In genomic region chr11:69098039-69098761, GRCm38 (mm10) we compare ENCODE assay signal across 8 mouse cellular contexts. TPM values are rescaled to one million over a fixed set of nuclear protein-coding genes. Genes with fewer than 3 reads are reported as not detected.
DNase-seq lines count a peak whose midpoint lies in the region; ATAC-seq and TF ChIP-seq lines count a peak whose summit lies in the region.

No protein-coding gene starts in this region.

- 11% methylated on average over 8 of the region's 8 CpGs for WGBS in kidney, adult 2 months
- WGBS in forebrain, embryonic 10.5 days = 24% methylated on average over 8 of the region's 8 CpGs
- 26% methylated on average over 8 of the region's 8 CpGs for WGBS in limb, embryonic 14.5 days
- WGBS in stomach, embryonic 14.5 days = 27% methylated on average over 8 of the region's 8 CpGs

- peak overlapping the region; percentile 60 for H3K4me2 ChIP-seq in limb, embryonic 14.5 days (replicated peaks; ENCODE audit: low read depth, low read length, severe bottlenecking)
- H3K4me2 ChIP-seq in stomach, embryonic 14.5 days (replicated peaks; ENCODE audit: low read depth, low read length) = peak overlapping the region; percentile 83

- TF ChIP-seq CTCF in kidney, adult 2 months (conservative IDR thresholded peaks at IDR 0.05; ENCODE audit: insufficient read depth, insufficient read length, low read depth, low read length) = no peak

- peak overlapping the region; percentile 17; the same call in 1 of the 2 replicates for H3K4me3 ChIP-seq in kidney, adult 2 months (ENCODE audit: insufficient read depth, low read depth, low read length)
- peak overlapping the region; percentile 65 for H3K4me3 ChIP-seq in forebrain, embryonic 10.5 days
- peak overlapping the region; percentile 62 for H3K4me3 ChIP-seq in limb, embryonic 14.5 days (replicated peaks; ENCODE audit: low read length)
- peak overlapping the region; percentile 52 for H3K4me3 ChIP-seq in stomach, embryonic 14.5 days (ENCODE audit: low read depth, low read length)

- H3K9me3 ChIP-seq in forebrain, embryonic 10.5 days = no peaks in the 10 kb centered on the region
- H3K9me3 ChIP-seq in limb, embryonic 14.5 days (ENCODE audit: control insufficient read depth, low read length) = no peaks in the 10 kb centered on the region
- H3K9me3 ChIP-seq in stomach, embryonic 14.5 days (ENCODE audit: control insufficient read depth, low read depth, low read length) = no peaks in the 10 kb centered on the region

- peak; percentile 45 for ATAC-seq in CD4-positive, CD25-positive, alpha-beta regulatory T cell, adult 4 months
- ATAC-seq in limb, embryonic 14.5 days (ENCODE audit: low FRiP score, low read depth) = no peak
- ATAC-seq in stomach, embryonic 14.5 days (ENCODE audit: insufficient number of reproducible peaks, insufficient read depth, low FRiP score, low read depth) = no peak

- no peak for TF ChIP-seq POLR2A in kidney, adult 2 months (IDR thresholded peaks at IDR 0.05; ENCODE audit: low read depth, low read length)
- TF ChIP-seq POLR2A in limb, embryonic 14.5 days (IDR thresholded peaks at IDR 0.05; ENCODE audit: borderline replicate concordance, extremely low read depth, insufficient read depth, insufficient read length) = no peak

- DNase-seq in kidney, adult 2 months = no peak
- no peak for DNase-seq in kidney, adult 18-20 months
- no peak for DNase-seq in forebrain, embryonic 10.5 days (ENCODE audit: extremely low spot score, low spot score)
- DNase-seq in limb, embryonic 14.5 days (ENCODE audit: low spot score) = no peak
- DNase-seq in frontal cortex, postnatal 25 days (ENCODE audit: low spot score in 2 of 2) = no peak
- no peak for DNase-seq in embryo, embryonic 10.5 days (ENCODE audit: low spot score)

- H3K27ac ChIP-seq in kidney, adult 2 months (ENCODE audit: insufficient read depth, low read depth, low read length) = peak overlapping the region; percentile 99
- H3K27ac ChIP-seq in forebrain, embryonic 10.5 days = peak overlapping the region; percentile 86
- H3K27ac ChIP-seq in limb, embryonic 14.5 days (replicated peaks; ENCODE audit: low read depth, low read length) = peak overlapping the region; percentile 89
- H3K27ac ChIP-seq in stomach, embryonic 14.5 days (ENCODE audit: low read length) = peak overlapping the region; percentile 88

- H3K27me3 ChIP-seq in kidney, adult 2 months (replicated peaks; ENCODE audit: control insufficient read depth, insufficient read depth, low read length) = no peaks in the 10 kb centered on the region
- H3K27me3 ChIP-seq in forebrain, embryonic 10.5 days (ENCODE audit: poor library complexity, severe bottlenecking) = no peaks in the 10 kb centered on the region
- no peaks in the 10 kb centered on the region for H3K27me3 ChIP-seq in limb, embryonic 14.5 days (ENCODE audit: control insufficient read depth, insufficient read depth, low read length)
- H3K27me3 ChIP-seq in stomach, embryonic 14.5 days (ENCODE audit: control insufficient read depth, insufficient read depth, low read length) = no peaks in the 10 kb centered on the region

- peak overlapping the region; percentile 47; the same call in 1 of the 2 replicates for H3K9ac ChIP-seq in limb, embryonic 14.5 days (ENCODE audit: low read depth, low read length, severe bottlenecking)
- no peak overlapping the region for H3K9ac ChIP-seq in stomach, embryonic 14.5 days (replicated peaks; ENCODE audit: low read depth, low read length)

- peaks cover 16% of the 10 kb centered on the region for H3K36me3 ChIP-seq in kidney, adult 2 months (ENCODE audit: control insufficient read depth, insufficient read depth, low read length)
- peaks cover 27% of the 10 kb centered on the region for H3K36me3 ChIP-seq in forebrain, embryonic 10.5 days (replicated peaks)
- H3K36me3 ChIP-seq in limb, embryonic 14.5 days (ENCODE audit: control insufficient read depth, insufficient read depth, low read length) = peaks cover 29% of the 10 kb centered on the region
- H3K36me3 ChIP-seq in stomach, embryonic 14.5 days (ENCODE audit: control insufficient read depth, insufficient read depth, low read length) = peaks cover 25% of the 10 kb centered on the region

- H3K4me1 ChIP-seq in kidney, adult 2 months (ENCODE audit: control insufficient read depth, insufficient read depth, low read length) = peaks cover 21% of the 10 kb centered on the region
- peaks cover 71% of the 10 kb centered on the region for H3K4me1 ChIP-seq in forebrain, embryonic 10.5 days
- peaks cover 30% of the 10 kb centered on the region for H3K4me1 ChIP-seq in limb, embryonic 14.5 days (ENCODE audit: control insufficient read depth, insufficient read depth, low read length)
- H3K4me1 ChIP-seq in stomach, embryonic 14.5 days (ENCODE audit: control insufficient read depth, insufficient read depth, low read length) = peaks cover 31% of the 10 kb centered on the region

RNA-seq across cellular contexts. Expression of gene Per1, which starts 3.2 kb away (rescaled TPM):
- polyA plus RNA-seq in kidney, adult 2 months (2012; rRNA removed) = 13.5 and 14.7 TPM in 2 replicates
- polyA plus RNA-seq in CD4-positive, CD25-positive, alpha-beta regulatory T cell, adult 4 months (2017; shearing (Covaris generic)) = 1 to 10 TPM; 4.5 to 6.6 TPM
- polyA plus RNA-seq in forebrain, embryonic 10.5 days (2016; fragmentation: Nextera tagmentation; extraction: Ambion mirVana) = 7.3 and 9.0 TPM in 2 replicates
- polyA plus RNA-seq in limb, embryonic 14.5 days (2012; rRNA removed) = 19.3 and 25.4 TPM in 2 replicates
- polyA plus RNA-seq in limb, embryonic 14.5 days (2014; fragmentation: Nextera tagmentation; extraction: Ambion mirVana) = 16.0 and 22.5 TPM in 2 replicates
- 10.5 and 15.1 TPM in 2 replicates for polyA plus RNA-seq in stomach, embryonic 14.5 days (2014; fragmentation: Nextera tagmentation; extraction: Ambion mirVana)

RNA-seq across cellular contexts. Expression of gene Vamp2, which starts 9.9 kb away (rescaled TPM):
- 102 and 106 TPM in 2 replicates for polyA plus RNA-seq in kidney, adult 2 months (2012; rRNA removed)
- 10 to 100 TPM; 26.0 to 35.9 TPM for polyA plus RNA-seq in CD4-positive, CD25-positive, alpha-beta regulatory T cell, adult 4 months (2017; shearing (Covaris generic))
- polyA plus RNA-seq in forebrain, embryonic 10.5 days (2016; fragmentation: Nextera tagmentation; extraction: Ambion mirVana) = 51.3 and 57.6 TPM in 2 replicates
- polyA plus RNA-seq in limb, embryonic 14.5 days (2012; rRNA removed) = 199 and 224 TPM in 2 replicates
- 89.8 and 98.1 TPM in 2 replicates for polyA plus RNA-seq in limb, embryonic 14.5 days (2014; fragmentation: Nextera tagmentation; extraction: Ambion mirVana)
- 104 and 107 TPM in 2 replicates for polyA plus RNA-seq in stomach, embryonic 14.5 days (2014; fragmentation: Nextera tagmentation; extraction: Ambion mirVana)

RNA-seq across cellular contexts. Expression of gene Hes7, which starts 22.0 kb away (rescaled TPM):
- polyA plus RNA-seq in kidney, adult 2 months (2012; rRNA removed) = 0.18 and 0.19 TPM in 2 replicates
- not detected for polyA plus RNA-seq in CD4-positive, CD25-positive, alpha-beta regulatory T cell, adult 4 months (2017; shearing (Covaris generic))
- polyA plus RNA-seq in forebrain, embryonic 10.5 days (2016; fragmentation: Nextera tagmentation; extraction: Ambion mirVana) = 0.16 and 0.17 TPM in 2 replicates
- 1.1 and 1.4 TPM in 2 replicates for polyA plus RNA-seq in limb, embryonic 14.5 days (2012; rRNA removed)
- 0.30 and 0.77 TPM in 2 replicates for polyA plus RNA-seq in limb, embryonic 14.5 days (2014; fragmentation: Nextera tagmentation; extraction: Ambion mirVana)
- polyA plus RNA-seq in stomach, embryonic 14.5 days (2014; fragmentation: Nextera tagmentation; extraction: Ambion mirVana) = 0.39 and 0.54 TPM in 2 replicates

RNA-seq across cellular contexts. Expression of gene 9130213A22Rik, which starts 24.2 kb away (rescaled TPM):
- polyA plus RNA-seq in kidney, adult 2 months (2012; rRNA removed) = 0.74 and 0.79 TPM in 2 replicates
- polyA plus RNA-seq in CD4-positive, CD25-positive, alpha-beta regulatory T cell, adult 4 months (2017; shearing (Covaris generic)) = not detected
- polyA plus RNA-seq in forebrain, embryonic 10.5 days (2016; fragmentation: Nextera tagmentation; extraction: Ambion mirVana) = 0.11 and 0.16 TPM in 2 replicates
- 1.1 and 1.4 TPM in 2 replicates for polyA plus RNA-seq in limb, embryonic 14.5 days (2012; rRNA removed)
- polyA plus RNA-seq in limb, embryonic 14.5 days (2014; fragmentation: Nextera tagmentation; extraction: Ambion mirVana) = 0.41 and 0.77 TPM in 2 replicates
- 0.29 and 0.36 TPM in 2 replicates for polyA plus RNA-seq in stomach, embryonic 14.5 days (2014; fragmentation: Nextera tagmentation; extraction: Ambion mirVana)

RNA-seq across cellular contexts. Expression of gene Aloxe3, which starts 27.5 kb away (rescaled TPM):
- 0.39 and 0.48 TPM in 2 replicates for polyA plus RNA-seq in kidney, adult 2 months (2012; rRNA removed)
- polyA plus RNA-seq in CD4-positive, CD25-positive, alpha-beta regulatory T cell, adult 4 months (2017; shearing (Covaris generic)) = under 1 TPM in 1 of 2 experiments, not detected in 1; 0.35 TPM
- polyA plus RNA-seq in forebrain, embryonic 10.5 days (2016; fragmentation: Nextera tagmentation; extraction: Ambion mirVana) = 0.26 and 0.28 TPM in 2 replicates
- 1.6 TPM in 2 replicates for polyA plus RNA-seq in limb, embryonic 14.5 days (2012; rRNA removed)
- polyA plus RNA-seq in limb, embryonic 14.5 days (2014; fragmentation: Nextera tagmentation; extraction: Ambion mirVana) = 1.6 and 2.2 TPM in 2 replicates
- 0.29 and 0.49 TPM in 2 replicates for polyA plus RNA-seq in stomach, embryonic 14.5 days (2014; fragmentation: Nextera tagmentation; extraction: Ambion mirVana)
